Comparison of ENCODE assay signal across 13 mouse cellular contexts in genomic region chr19:41665941-41666340, GRCm38 (mm10).
"Had no signal": no experiment of that assay in that cellular context is flagged by ENCODE, and none has a peak within 500 bp of the region (broad histone marks: within the 10 kb centered on the region; RNA-seq: fewer than 3 reads in every experiment).

No protein-coding gene starts in this region.

- H3K4me2 ChIP-seq: limb, embryonic 13.5 days; liver, embryonic 15.5 days; midbrain, embryonic 13.5 days; stomach, embryonic 15.5 days had no signal

- ATAC-seq: lung, postnatal 0 days; midbrain, embryonic 13.5 days had no signal

- H3K4me3 ChIP-seq: limb, embryonic 13.5 days; liver, embryonic 15.5 days; midbrain, embryonic 13.5 days; stomach, embryonic 15.5 days had no signal

- H3K36me3 ChIP-seq: limb, embryonic 13.5 days; liver, embryonic 15.5 days; midbrain, embryonic 13.5 days; stomach, embryonic 15.5 days had no signal

- H3K9me3 ChIP-seq: limb, embryonic 13.5 days; liver, embryonic 15.5 days; midbrain, embryonic 13.5 days; stomach, embryonic 15.5 days had no signal

- H3K27ac ChIP-seq: kidney, postnatal 0 days; limb, embryonic 13.5 days; liver, embryonic 15.5 days; midbrain, embryonic 13.5 days; stomach, embryonic 15.5 days had no signal

- H3K4me1 ChIP-seq: liver, embryonic 15.5 days had no signal

- H3K9ac ChIP-seq: limb, embryonic 13.5 days; liver, embryonic 15.5 days; midbrain, embryonic 13.5 days; stomach, embryonic 15.5 days had no signal

- DNase-seq: kidney, postnatal 36 days; left cerebral cortex, postnatal 4 days; lung, adult 2 months; lung, postnatal 36 days; retina, postnatal 1 day; thymus, adult 2 months; thymus, postnatal 25 days had no signal
